Mouse (Mus musculus): ENCODE data around the gene Snx10. TPM values are rescaled to one million over a fixed set of nuclear protein-coding genes. Genes with fewer than 3 reads are reported as not detected.

Gene Snx10
- polyA plus RNA-seq, 1 experiment from 2014 or later: 51.3 TPM

GRCm38 (mm10) chr6:51508750-51509648 lies 14.7 kb upstream of the Snx10 start:
- H3K9ac ChIP-seq: peak overlapping the region; percentile 64
- H3K4me2 ChIP-seq: peak overlapping the region; percentile 55
- no peaks in the 10 kb centered on the region for H3K36me3 ChIP-seq
- H3K4me3 ChIP-seq: peak overlapping the region; percentile 38
- WGBS: 28% methylated on average over 18 of the region's 18 CpGs
- H3K27ac ChIP-seq: peak overlapping the region; percentile 40
- ATAC-seq (ENCODE audit: low FRiP score): no peak
- peaks cover 8% of the 10 kb centered on the region; the same call in 1 of the 2 replicates for H3K4me1 ChIP-seq (replicated peaks)
- no peaks in the 10 kb centered on the region for H3K9me3 ChIP-seq
- no peaks in the 10 kb centered on the region for H3K27me3 ChIP-seq

GRCm38 (mm10) chr6:51510094-51510493 lies 13.6 kb upstream of the Snx10 start:
- Histone ChIP-seq H3K27me3 (no peaks in the 10 kb centered on the region), H3K4me3 (no peak overlapping the region), H3K9ac (no peak overlapping the region), H3K9me3 (no peaks in the 10 kb centered on the region), H3K27ac (no peak overlapping the region), H3K36me3 (no peaks in the 10 kb centered on the region), H3K4me1 (replicated peaks) (peaks cover 8% of the 10 kb centered on the region; the same call in 1 of the 2 replicates), H3K4me2 (no peak overlapping the region)
- no peak for ATAC-seq (ENCODE audit: low FRiP score)
- 32% methylated on average over 5 of the region's 5 CpGs for WGBS

- no peak overlapping the region for H3K27ac ChIP-seq
- H3K4me1 ChIP-seq (replicated peaks): peaks cover 8% of the 10 kb centered on the region; the same call in 1 of the 2 replicates
- no peaks in the 10 kb centered on the region for H3K27me3 ChIP-seq
- 28% methylated on average over 1 of the region's 1 CpGs for WGBS
- H3K4me3 ChIP-seq: no peak overlapping the region
- no peaks in the 10 kb centered on the region for H3K9me3 ChIP-seq
- ATAC-seq (ENCODE audit: low FRiP score): no peak
- no peak overlapping the region for H3K4me2 ChIP-seq
- H3K9ac ChIP-seq: no peak overlapping the region
- H3K36me3 ChIP-seq: no peaks in the 10 kb centered on the region
Measured at GRCm38 (mm10) chr6:51510946-51511345, 12.8 kb upstream of the Snx10 start.

GRCm38 (mm10) chr6:51513745-51514144 lies 10.0 kb upstream of the Snx10 start:
- H3K9me3 ChIP-seq: no peaks in the 10 kb centered on the region
- H3K4me3 ChIP-seq: no peak overlapping the region
- no peaks in the 10 kb centered on the region for H3K27me3 ChIP-seq
- no peak overlapping the region for H3K4me2 ChIP-seq
- WGBS: 86% methylated on average over 3 of the region's 3 CpGs
- ATAC-seq (ENCODE audit: low FRiP score): no peak
- no peak overlapping the region for H3K9ac ChIP-seq
- H3K36me3 ChIP-seq: no peaks in the 10 kb centered on the region
- no peak overlapping the region for H3K27ac ChIP-seq
- peaks cover 2% of the 10 kb centered on the region; the same call in 1 of the 2 replicates for H3K4me1 ChIP-seq (replicated peaks)

- H3K4me2 ChIP-seq: no peak overlapping the region
- no peak for ATAC-seq (ENCODE audit: low FRiP score)
- H3K9me3 ChIP-seq: no peaks in the 10 kb centered on the region
- 96% methylated on average over 7 of the region's 7 CpGs for WGBS
- no peak overlapping the region for H3K27ac ChIP-seq
- no peak overlapping the region for H3K9ac ChIP-seq
- no peaks in the 10 kb centered on the region for H3K27me3 ChIP-seq
- no peak overlapping the region for H3K4me3 ChIP-seq
- H3K36me3 ChIP-seq: no peaks in the 10 kb centered on the region
- H3K4me1 ChIP-seq (replicated peaks): no peaks in the 10 kb centered on the region
Measured at GRCm38 (mm10) chr6:51514860-51515259, 8.8 kb upstream of the Snx10 start.

- H3K4me3 ChIP-seq: peak overlapping the region; percentile 76
- peak overlapping the region; percentile 73 for H3K4me2 ChIP-seq
- H3K27ac ChIP-seq: no peak overlapping the region
- H3K9ac ChIP-seq: peak overlapping the region; percentile 83; the same call in 1 of the 2 replicates
- WGBS: 24% methylated on average over 5 of the region's 5 CpGs
- no peaks in the 10 kb centered on the region for H3K36me3 ChIP-seq
- peaks cover 28% of the 10 kb centered on the region for H3K4me1 ChIP-seq (replicated peaks)
- H3K9me3 ChIP-seq: no peaks in the 10 kb centered on the region
- ATAC-seq (ENCODE audit: low FRiP score): no peak
- H3K27me3 ChIP-seq: no peaks in the 10 kb centered on the region
Measured at GRCm38 (mm10) chr6:51523310-51523709, 391 bp upstream of the Snx10 start.

GRCm38 (mm10) chr6:51524321-51524931 lies 725 bp downstream of the Snx10 start:
- peak overlapping the region; percentile 76 for H3K4me3 ChIP-seq
- H3K27ac ChIP-seq: peak overlapping the region; percentile 83
- H3K4me2 ChIP-seq: peak overlapping the region; percentile 73
- H3K9ac ChIP-seq: peak overlapping the region; percentile 83
- H3K9me3 ChIP-seq: no peaks in the 10 kb centered on the region
- peak; percentile 69 for ATAC-seq (ENCODE audit: low FRiP score)
- under 1% methylated on average over 21 of the region's 21 CpGs for WGBS
- H3K36me3 ChIP-seq: no peaks in the 10 kb centered on the region
- H3K4me1 ChIP-seq (replicated peaks): peaks cover 37% of the 10 kb centered on the region
- H3K27me3 ChIP-seq: no peaks in the 10 kb centered on the region

- peak overlapping the region; percentile 83; the same call in 1 of the 2 replicates for H3K27ac ChIP-seq
- WGBS: 45% methylated on average over 5 of the region's 5 CpGs
Measured at GRCm38 (mm10) chr6:51525001-51525400, 1.3 kb downstream of the Snx10 start.

GRCm38 (mm10) chr6:51529457-51529856 lies 5.8 kb downstream of the Snx10 start:
- no peaks in the 10 kb centered on the region; the same call in none of the 2 replicates for H3K9me3 ChIP-seq
- peak overlapping the region; percentile 55; the same call in 1 of the 2 replicates for H3K27ac ChIP-seq
- H3K4me1 ChIP-seq (replicated peaks): peaks cover 43% of the 10 kb centered on the region
- no peaks in the 10 kb centered on the region for H3K36me3 ChIP-seq
- peak; percentile 67; the same call in 1 of the 2 replicates for ATAC-seq (ENCODE audit: low FRiP score)
- H3K4me2 ChIP-seq: no peak overlapping the region
- 30% methylated on average over 7 of the region's 7 CpGs for WGBS
- no peak overlapping the region for H3K9ac ChIP-seq
- no peak overlapping the region for H3K4me3 ChIP-seq
- H3K27me3 ChIP-seq: no peaks in the 10 kb centered on the region

More at GRCm38 (mm10) chr6:51525001-51525400, 1.3 kb downstream of the Snx10 start:
- peak; percentile 60 for ATAC-seq (ENCODE audit: low FRiP score)
- peaks cover 43% of the 10 kb centered on the region for H3K4me1 ChIP-seq (replicated peaks)
- no peaks in the 10 kb centered on the region for H3K27me3 ChIP-seq
- H3K9ac ChIP-seq: peak overlapping the region; percentile 83
- no peaks in the 10 kb centered on the region for H3K36me3 ChIP-seq
- H3K4me3 ChIP-seq: peak overlapping the region; percentile 76
- no peaks in the 10 kb centered on the region for H3K9me3 ChIP-seq
- peak overlapping the region; percentile 73 for H3K4me2 ChIP-seq

- H3K9me3 ChIP-seq: no peaks in the 10 kb centered on the region; the same call in none of the 2 replicates
- H3K36me3 ChIP-seq: peaks cover 6% of the 10 kb centered on the region; the same call in 1 of the 2 replicates
- H3K4me3 ChIP-seq: no peak overlapping the region
- WGBS: 66% methylated on average over 6 of the region's 6 CpGs
- no peaks in the 10 kb centered on the region for H3K27me3 ChIP-seq
- H3K4me2 ChIP-seq: no peak overlapping the region
- peaks cover 15% of the 10 kb centered on the region for H3K4me1 ChIP-seq (replicated peaks)
- H3K27ac ChIP-seq: no peak overlapping the region
- H3K9ac ChIP-seq: no peak overlapping the region
- no peak for ATAC-seq (ENCODE audit: low FRiP score)
Measured at GRCm38 (mm10) chr6:51533467-51534200, 9.9 kb downstream of the Snx10 start.

GRCm38 (mm10) chr6:51535571-51535970 lies 11.9 kb downstream of the Snx10 start:
- Histone ChIP-seq H3K9me3 (no peaks in the 10 kb centered on the region; the same call in none of the 2 replicates), H3K36me3 (peaks cover 11% of the 10 kb centered on the region), H3K27ac (no peak overlapping the region), H3K4me1 (replicated peaks) (no peaks in the 10 kb centered on the region), H3K9ac (no peak overlapping the region), H3K4me2 (no peak overlapping the region), H3K4me3 (no peak overlapping the region), H3K27me3 (no peaks in the 10 kb centered on the region)
- no peak for ATAC-seq (ENCODE audit: low FRiP score)
- WGBS: 77% methylated on average over 10 of the region's 10 CpGs

- 91% methylated on average over 6 of the region's 6 CpGs for WGBS
- H3K9me3 ChIP-seq: no peaks in the 10 kb centered on the region
- no peak overlapping the region for H3K9ac ChIP-seq
- no peak overlapping the region for H3K4me3 ChIP-seq
- H3K4me1 ChIP-seq (replicated peaks): peaks cover 15% of the 10 kb centered on the region
- H3K27ac ChIP-seq: no peak overlapping the region
- H3K27me3 ChIP-seq: no peaks in the 10 kb centered on the region
- no peak for ATAC-seq (ENCODE audit: low FRiP score)
- H3K36me3 ChIP-seq: peaks cover 11% of the 10 kb centered on the region
- H3K4me2 ChIP-seq: no peak overlapping the region
Measured at GRCm38 (mm10) chr6:51540525-51540924, 16.8 kb downstream of the Snx10 start.

All from hindbrain, embryonic 13.5 days (tissue).